Mouse (Mus musculus): Measurements from ENCODE around the gene Mxra8.

Gene Mxra8

GRCm38 (mm10) chr4:155839483-155839910, at the start of gene Mxra8:
Mxra8 (plus strand) TSS chr4:155839680.
- no peak for DNase-seq (ENCODE audit: low spot score)

- no peak for DNase-seq (ENCODE audit: low spot score)
These were observed 49.4 kb upstream of the Mxra8 start, which contains the start of gene Ankrd65 for GRCm38 (mm10) chr4:155790021-155790489. Ankrd65 (plus strand) TSS chr4:155790439.

- DNase-seq (ENCODE audit: low spot score), result no peak
These were observed 48.8 kb upstream of the Mxra8 start for GRCm38 (mm10) chr4:155790650-155791161.

- no peak for DNase-seq (ENCODE audit: low spot score)
These were observed 48.1 kb upstream of the Mxra8 start for GRCm38 (mm10) chr4:155791240-155791933.

GRCm38 (mm10) chr4:155793730-155794129, 45.8 kb upstream of the Mxra8 start:
- no peak for DNase-seq (ENCODE audit: low spot score)

- DNase-seq (ENCODE audit: low spot score), result no peak
These were observed 37.4 kb upstream of the Mxra8 start for GRCm38 (mm10) chr4:155802075-155802474.

GRCm38 (mm10) chr4:155802741-155803339, 36.6 kb upstream of the Mxra8 start, which contains the start of gene Mrpl20:
Mrpl20 (plus strand) TSS chr4:155802878.
- DNase-seq (ENCODE audit: low spot score), result peak; percentile 40

GRCm38 (mm10) chr4:155803340-155804041, 36.0 kb upstream of the Mxra8 start:
- peak; percentile 95 for DNase-seq (ENCODE audit: low spot score)

- no peak for DNase-seq (ENCODE audit: low spot score)
These were observed 31.6 kb upstream of the Mxra8 start for GRCm38 (mm10) chr4:155807841-155808240.

GRCm38 (mm10) chr4:155811929-155812664, 27.4 kb upstream of the Mxra8 start, which contains the start of gene Ccnl2:
Ccnl2 (plus strand) TSS chr4:155812489.
- DNase-seq (ENCODE audit: low spot score), result peak; percentile 95

GRCm38 (mm10) chr4:155812665-155813181, 26.8 kb upstream of the Mxra8 start:
- DNase-seq (ENCODE audit: low spot score), result peak; percentile 33

GRCm38 (mm10) chr4:155817533-155817932, 21.9 kb upstream of the Mxra8 start:
- DNase-seq (ENCODE audit: low spot score), result no peak

GRCm38 (mm10) chr4:155821025-155821424, 18.5 kb upstream of the Mxra8 start:
- peak; percentile 46 for DNase-seq (ENCODE audit: low spot score)

GRCm38 (mm10) chr4:155823443-155823842, 16.0 kb upstream of the Mxra8 start:
- no peak for DNase-seq (ENCODE audit: low spot score)

- no peak for DNase-seq (ENCODE audit: low spot score)
These were observed 9.6 kb upstream of the Mxra8 start for GRCm38 (mm10) chr4:155829866-155830265.

GRCm38 (mm10) chr4:155830596-155830995, 8.9 kb upstream of the Mxra8 start:
- no peak for DNase-seq (ENCODE audit: low spot score)

GRCm38 (mm10) chr4:155831205-155831766, 8.2 kb upstream of the Mxra8 start, which contains the start of gene Aurkaip1:
Aurkaip1 (plus strand) TSS chr4:155831272.
- DNase-seq (ENCODE audit: low spot score), result peak; percentile 88

GRCm38 (mm10) chr4:155831831-155832230, 7.6 kb upstream of the Mxra8 start:
- no peak for DNase-seq (ENCODE audit: low spot score)

- DNase-seq (ENCODE audit: low spot score), result no peak
These were observed 7.2 kb upstream of the Mxra8 start for GRCm38 (mm10) chr4:155832321-155832720.

- no peak for DNase-seq (ENCODE audit: low spot score)
These were observed 6.2 kb upstream of the Mxra8 start for GRCm38 (mm10) chr4:155833234-155833633.

GRCm38 (mm10) chr4:155833836-155834235, 5.6 kb upstream of the Mxra8 start:
- peak; percentile 77 for DNase-seq (ENCODE audit: low spot score)
